Mouse (Mus musculus) intestine, postnatal 0 days (tissue): ENCODE measurements around the gene Hao2. TPM values are rescaled to one million over a fixed set of nuclear protein-coding genes. Genes with fewer than 3 reads are reported as not detected.
A peak's percentile ranks its signal among the peaks of the same experiment; 100 is the strongest.

ENCODE experiments used
- ATAC-seq: fragments of 200-750 bp; cut with Nextera tagmentation; 2 replicates; pipeline ENCODE4 v1.8.0; 2017; ENCODE audit warnings: mild to moderate bottlenecking, moderate TSS enrichment, moderate library complexity
- H3K27ac ChIP-seq: fragments of 300-500 bp; sonication (generic); 2 replicates; pipeline ENCODE4 v1.5.1; 2014; ENCODE audit warnings: mild to moderate bottlenecking, low read depth, low read length, moderate library complexity
- H3K27me3 ChIP-seq: fragments of 300-500 bp; sonication (generic); replicated peaks from 2 replicates; pipeline ENCODE4 v1.6.1; 2014; ENCODE audit warnings: low read length, mixed read lengths; ENCODE audit not compliant: control insufficient read depth, insufficient read depth
- H3K36me3 ChIP-seq: fragments of 300-500 bp; sonication (generic); 2 replicates; pipeline ENCODE4 v1.6.1; 2014; ENCODE audit warnings: mild to moderate bottlenecking, moderate library complexity; ENCODE audit not compliant: control insufficient read depth, insufficient read depth
- H3K4me1 ChIP-seq: fragments of 300-500 bp; sonication (generic); replicated peaks from 2 replicates; pipeline ENCODE4 v1.6.1; 2014; ENCODE audit warnings: antibody characterized with exemption, low read length, mixed read lengths; ENCODE audit not compliant: control insufficient read depth, insufficient read depth
- H3K4me2 ChIP-seq: fragments of 300-500 bp; sonication (generic); replicated peaks from 2 replicates; pipeline ENCODE4 v1.6.1; 2014; ENCODE audit warnings: low read depth, mild to moderate bottlenecking, moderate library complexity
- H3K4me3 ChIP-seq: fragments of 300-500 bp; sonication (generic); 2 replicates; pipeline ENCODE4 v1.5.1; 2014; ENCODE audit warnings: low read depth, low read length
- H3K9ac ChIP-seq: fragments of 300-500 bp; sonication (generic); 2 replicates; pipeline ENCODE4 v1.6.1; 2014; ENCODE audit warnings: mild to moderate bottlenecking, low read depth, low read length
- H3K9me3 ChIP-seq: fragments of 300-500 bp; sonication (generic); 2 replicates; pipeline ENCODE4 v1.6.1; 2016; ENCODE audit warnings: mixed run types; ENCODE audit not compliant: control insufficient read depth
- CTCF ChIP-seq: sonication (generic); IDR thresholded peaks from 2 replicates; pipeline ENCODE4 v1.5.1; 2016; ENCODE audit warnings: low read depth, mild to moderate bottlenecking, control low read depth, antibody characterized with exemption, moderate library complexity
- whole genome bisulfite sequencing: fragments of 180-500 bp; shearing (Covaris S2); extraction: QIAGEN DNeasy Blood & Tissue Kit; methylation state at CpG from one replicate; pipeline ENCODE4 v1.1.7; 2014; 5-methylcytosine and 5-hydroxymethylcytosine counted together
- polyA plus RNA-seq: library from polyadenylated mRNA; unstranded; fragments of >200 nt; fragmentation: Nextera tagmentation; extraction: Ambion mirVana; gene quantifications from 2 replicates; pipeline ENCODE4 v1.2.1, GENCODE M21; 2015

Hao2 gene
- polyA plus RNA-seq, 1 experiment from 2014 or later, result 32.5 TPM

GRCm38 (mm10) chr3:98868219-98868618 lies 24.8 kb downstream of the Hao2 start:
- WGBS, result 68% methylated on average over 2 of the region's 2 CpGs
- Histone ChIP-seq H3K4me1 (no peaks in the 10 kb centered on the region), H3K36me3 (no peaks in the 10 kb centered on the region), H3K27ac (no peak overlapping the region), H3K4me2 (no peak overlapping the region), H3K9me3 (no peaks in the 10 kb centered on the region), H3K27me3 (no peaks in the 10 kb centered on the region), H3K9ac (no peak overlapping the region), H3K4me3 (no peak overlapping the region)
- no peak for ATAC-seq
- no peak for TF ChIP-seq CTCF

GRCm38 (mm10) chr3:98862800-98863199 lies 30.2 kb downstream of the Hao2 start:
- ATAC-seq, result no peak
- H3K4me1 ChIP-seq, result no peaks in the 10 kb centered on the region

GRCm38 (mm10) chr3:98859576-98859975 lies 33.5 kb downstream of the Hao2 start, which contains the start of gene Hsd3b1:
Gene Hsd3b1, minus strand, starts transcription at chr3:98859794.
- Histone ChIP-seq H3K4me1 (0 out of 2 replicates have a peak, but pooled peaks cover 7% of the 10 kb centered on the region), H3K4me3 (no peak within 1 kb of the TSS), H3K9ac (no peak within 1 kb of the TSS), H3K4me2 (no peak within 1 kb of the TSS), H3K36me3 (no peaks in the 10 kb centered on the region), H3K27ac (no peak within 1 kb of the TSS), H3K27me3 (no peaks in the 10 kb centered on the region), H3K9me3 (no peaks in the 10 kb centered on the region)
- 51% methylated on average over 3 of the region's 3 CpGs for WGBS
- ATAC-seq, result 0 out of 2 replicates have a peak, but pooled peaks have one; percentile 22
- TF ChIP-seq CTCF, result no peak

More at GRCm38 (mm10) chr3:98862800-98863199, 30.2 kb downstream of the Hao2 start:
- H3K27me3 ChIP-seq, result no peaks in the 10 kb centered on the region
- WGBS, result 95% methylated on average over 1 of the region's 1 CpGs
- TF ChIP-seq CTCF, result no peak
- no peak overlapping the region for H3K27ac ChIP-seq
- no peak overlapping the region for H3K4me2 ChIP-seq
- H3K9me3 ChIP-seq, result no peaks in the 10 kb centered on the region
- H3K36me3 ChIP-seq, result no peaks in the 10 kb centered on the region
- no peak overlapping the region for H3K9ac ChIP-seq
- H3K4me3 ChIP-seq, result no peak overlapping the region

GRCm38 (mm10) chr3:98858051-98858450 lies 35.0 kb downstream of the Hao2 start:
- no peaks in the 10 kb centered on the region for H3K27me3 ChIP-seq
- no peak for TF ChIP-seq CTCF
- no peak overlapping the region for H3K27ac ChIP-seq
- no peaks in the 10 kb centered on the region for H3K9me3 ChIP-seq
- WGBS, result 58% methylated on average over 2 of the region's 2 CpGs
- H3K4me1 ChIP-seq, result 0 out of 2 replicates have a peak, but pooled peaks cover 12% of the 10 kb centered on the region
- no peaks in the 10 kb centered on the region for H3K36me3 ChIP-seq
- no peak overlapping the region for H3K4me3 ChIP-seq
- ATAC-seq, result no peak
- no peak overlapping the region for H3K9ac ChIP-seq
- H3K4me2 ChIP-seq, result no peak overlapping the region

GRCm38 (mm10) chr3:98856892-98857291 lies 36.1 kb downstream of the Hao2 start:
- WGBS, result 33% methylated on average over 1 of the region's 1 CpGs
- no peaks in the 10 kb centered on the region for H3K27me3 ChIP-seq
- H3K4me2 ChIP-seq, result no peak overlapping the region
- H3K9ac ChIP-seq, result no peak overlapping the region
- no peak for TF ChIP-seq CTCF
- no peak overlapping the region for H3K27ac ChIP-seq
- H3K4me3 ChIP-seq, result no peak overlapping the region
- no peaks in the 10 kb centered on the region for H3K9me3 ChIP-seq
- 0 out of 2 replicates have a peak, but pooled peaks cover 12% of the 10 kb centered on the region for H3K4me1 ChIP-seq
- ATAC-seq, result no peak
- H3K36me3 ChIP-seq, result no peaks in the 10 kb centered on the region

GRCm38 (mm10) chr3:98855160-98855559 lies 37.9 kb downstream of the Hao2 start:
- no peak for TF ChIP-seq CTCF
- Histone ChIP-seq H3K4me3 (no peak overlapping the region), H3K27me3 (no peaks in the 10 kb centered on the region), H3K9ac (no peak overlapping the region), H3K4me2 (no peak overlapping the region), H3K4me1 (0 out of 2 replicates have a peak, but pooled peaks cover 12% of the 10 kb centered on the region), H3K27ac (no peak overlapping the region), H3K36me3 (no peaks in the 10 kb centered on the region), H3K9me3 (no peaks in the 10 kb centered on the region)
- 33% methylated on average over 3 of the region's 3 CpGs for WGBS
- no peak for ATAC-seq

GRCm38 (mm10) chr3:98853685-98854084 lies 39.4 kb downstream of the Hao2 start:
- no peak overlapping the region for H3K9ac ChIP-seq
- WGBS, result 13% methylated on average over 1 of the region's 1 CpGs
- no peak overlapping the region for H3K27ac ChIP-seq
- H3K4me3 ChIP-seq, result no peak overlapping the region
- H3K4me2 ChIP-seq, result no peak overlapping the region
- H3K4me1 ChIP-seq, result 0 out of 2 replicates have a peak, but pooled peaks cover 12% of the 10 kb centered on the region
- H3K27me3 ChIP-seq, result no peaks in the 10 kb centered on the region
- TF ChIP-seq CTCF, result no peak
- no peaks in the 10 kb centered on the region for H3K36me3 ChIP-seq
- ATAC-seq, result peak; percentile 66
- H3K9me3 ChIP-seq, result no peaks in the 10 kb centered on the region
